Mouse (Mus musculus): ENCODE measurements around the gene Gm45717. TPM values are rescaled to one million over a fixed set of nuclear protein-coding genes. Genes with fewer than 3 reads are reported as not detected.

The Gm45717 gene
- polyA plus RNA-seq (2014; fragmentation: Illumina TruSeq; extraction: RNeasy Lipid Tissue Mini Kit (QIAGEN cat#74804); ENCODE audit: low read depth, low replicate concordance), result not detected

GRCm38 (mm10) chr7:140955758-140956555 is at the start of gene Gm45717, which contains the start of gene Ifitm2:
TSS of gene Gm45717 (minus strand) at chr7:140955937.
TSS of gene Ifitm2 (minus strand) at chr7:140955987.

GRCm38 (mm10) chr7:140966921-140967320 is 11.2 kb upstream of the Gm45717 start, which contains the start of gene Ifitm1:
TSS of gene Ifitm1 (plus strand) at chr7:140967221.

GRCm38 (mm10) chr7:140949824-140950530 is 5.8 kb downstream of the Gm45717 start, which contains the start of gene Ifitm5:
TSS of gene Ifitm5 (minus strand) at chr7:140950291.

GRCm38 (mm10) chr7:140941222-140942051 is 14.3 kb downstream of the Gm45717 start, which contains the start of gene Pgghg:
TSS of gene Pgghg (plus strand) at chr7:140941391.

GRCm38 (mm10) chr7:140920418-140921029 is 35.2 kb downstream of the Gm45717 start, which contains the start of gene Nlrp6:
TSS of gene Nlrp6 (plus strand) at chr7:140920902.

GRCm38 (mm10) chr7:140900220-140900619 is 55.5 kb downstream of the Gm45717 start, which contains the start of gene Cox8b:
TSS of gene Cox8b (minus strand) at chr7:140900446.

Other genes with a start within 250 kb of the Gm45717 start
- gene Cyp2e1, start 192.2 kb downstream of the Gm45717 start, polyA plus RNA-seq (2014; fragmentation: Illumina TruSeq; extraction: RNeasy Lipid Tissue Mini Kit (QIAGEN cat#74804); ENCODE audit: low read depth, low replicate concordance), result 1.8 TPM
- gene Syce1, start 168.1 kb downstream of the Gm45717 start, polyA plus RNA-seq (2014; fragmentation: Illumina TruSeq; extraction: RNeasy Lipid Tissue Mini Kit (QIAGEN cat#74804); ENCODE audit: low read depth, low replicate concordance), result 395 TPM
- 5.9 TPM for gene Zfp941, start 133.8 kb downstream of the Gm45717 start, polyA plus RNA-seq (2014; fragmentation: Illumina TruSeq; extraction: RNeasy Lipid Tissue Mini Kit (QIAGEN cat#74804); ENCODE audit: low read depth, low replicate concordance)
- gene Urah, start 120.9 kb downstream of the Gm45717 start, polyA plus RNA-seq (2014; fragmentation: Illumina TruSeq; extraction: RNeasy Lipid Tissue Mini Kit (QIAGEN cat#74804); ENCODE audit: low read depth, low replicate concordance), result not detected
- gene Scgb1c1, start 110.4 kb downstream of the Gm45717 start, polyA plus RNA-seq (2014; fragmentation: Illumina TruSeq; extraction: RNeasy Lipid Tissue Mini Kit (QIAGEN cat#74804); ENCODE audit: low read depth, low replicate concordance), result not detected
- gene Odf3, start 108.1 kb downstream of the Gm45717 start, polyA plus RNA-seq (2014; fragmentation: Illumina TruSeq; extraction: RNeasy Lipid Tissue Mini Kit (QIAGEN cat#74804); ENCODE audit: low read depth, low replicate concordance), result 8.1 TPM
- gene Gm45785, start 99.6 kb downstream of the Gm45717 start, polyA plus RNA-seq (2014; fragmentation: Illumina TruSeq; extraction: RNeasy Lipid Tissue Mini Kit (QIAGEN cat#74804); ENCODE audit: low read depth, low replicate concordance), result not detected
- gene Ric8a, start 99.0 kb downstream of the Gm45717 start, polyA plus RNA-seq (2014; fragmentation: Illumina TruSeq; extraction: RNeasy Lipid Tissue Mini Kit (QIAGEN cat#74804); ENCODE audit: low read depth, low replicate concordance), result 2.5 TPM
- 4.3 TPM for gene Bet1l, start 98.4 kb downstream of the Gm45717 start, polyA plus RNA-seq (2014; fragmentation: Illumina TruSeq; extraction: RNeasy Lipid Tissue Mini Kit (QIAGEN cat#74804); ENCODE audit: low read depth, low replicate concordance)
- gene Psmd13, start 74.0 kb downstream of the Gm45717 start, polyA plus RNA-seq (2014; fragmentation: Illumina TruSeq; extraction: RNeasy Lipid Tissue Mini Kit (QIAGEN cat#74804); ENCODE audit: low read depth, low replicate concordance), result 142 TPM
- gene Sirt3, start 73.6 kb downstream of the Gm45717 start, polyA plus RNA-seq (2014; fragmentation: Illumina TruSeq; extraction: RNeasy Lipid Tissue Mini Kit (QIAGEN cat#74804); ENCODE audit: low read depth, low replicate concordance), result 9.5 TPM
- not detected for gene Cox8b, start 55.5 kb downstream of the Gm45717 start, polyA plus RNA-seq (2014; fragmentation: Illumina TruSeq; extraction: RNeasy Lipid Tissue Mini Kit (QIAGEN cat#74804); ENCODE audit: low read depth, low replicate concordance)
- not detected for gene Nlrp6, start 35.0 kb downstream of the Gm45717 start, polyA plus RNA-seq (2014; fragmentation: Illumina TruSeq; extraction: RNeasy Lipid Tissue Mini Kit (QIAGEN cat#74804); ENCODE audit: low read depth, low replicate concordance)
- gene Pgghg, start 14.5 kb downstream of the Gm45717 start, polyA plus RNA-seq (2014; fragmentation: Illumina TruSeq; extraction: RNeasy Lipid Tissue Mini Kit (QIAGEN cat#74804); ENCODE audit: low read depth, low replicate concordance), result 0.11 TPM
- gene Ifitm5, start 5.6 kb downstream of the Gm45717 start, polyA plus RNA-seq (2014; fragmentation: Illumina TruSeq; extraction: RNeasy Lipid Tissue Mini Kit (QIAGEN cat#74804); ENCODE audit: low read depth, low replicate concordance), result not detected
- gene Ifitm2, start 50 bp upstream of the Gm45717 start, polyA plus RNA-seq (2014; fragmentation: Illumina TruSeq; extraction: RNeasy Lipid Tissue Mini Kit (QIAGEN cat#74804); ENCODE audit: low read depth, low replicate concordance), result 4.3 TPM
- not detected for gene Ifitm1, start 11.3 kb upstream of the Gm45717 start, polyA plus RNA-seq (2014; fragmentation: Illumina TruSeq; extraction: RNeasy Lipid Tissue Mini Kit (QIAGEN cat#74804); ENCODE audit: low read depth, low replicate concordance)
- gene Ifitm3, start 54.8 kb upstream of the Gm45717 start, polyA plus RNA-seq (2014; fragmentation: Illumina TruSeq; extraction: RNeasy Lipid Tissue Mini Kit (QIAGEN cat#74804); ENCODE audit: low read depth, low replicate concordance), result 1.7 TPM
- gene Ifitm6, start 62.0 kb upstream of the Gm45717 start, polyA plus RNA-seq (2014; fragmentation: Illumina TruSeq; extraction: RNeasy Lipid Tissue Mini Kit (QIAGEN cat#74804); ENCODE audit: low read depth, low replicate concordance), result not detected
- gene Gm17387, start 73.2 kb upstream of the Gm45717 start, polyA plus RNA-seq (2014; fragmentation: Illumina TruSeq; extraction: RNeasy Lipid Tissue Mini Kit (QIAGEN cat#74804); ENCODE audit: low read depth, low replicate concordance), result not detected
- gene B4galnt4, start 105.2 kb upstream of the Gm45717 start, polyA plus RNA-seq (2014; fragmentation: Illumina TruSeq; extraction: RNeasy Lipid Tissue Mini Kit (QIAGEN cat#74804); ENCODE audit: low read depth, low replicate concordance), result 1.2 TPM
- not detected for gene Pkp3, start 122.3 kb upstream of the Gm45717 start, polyA plus RNA-seq (2014; fragmentation: Illumina TruSeq; extraction: RNeasy Lipid Tissue Mini Kit (QIAGEN cat#74804); ENCODE audit: low read depth, low replicate concordance)
- not detected for gene Sigirr, start 144.6 kb upstream of the Gm45717 start, polyA plus RNA-seq (2014; fragmentation: Illumina TruSeq; extraction: RNeasy Lipid Tissue Mini Kit (QIAGEN cat#74804); ENCODE audit: low read depth, low replicate concordance)
- gene Ano9, start 161.9 kb upstream of the Gm45717 start, polyA plus RNA-seq (2014; fragmentation: Illumina TruSeq; extraction: RNeasy Lipid Tissue Mini Kit (QIAGEN cat#74804); ENCODE audit: low read depth, low replicate concordance), result 0.18 TPM
- gene Ptdss2, start 166.4 kb upstream of the Gm45717 start, polyA plus RNA-seq (2014; fragmentation: Illumina TruSeq; extraction: RNeasy Lipid Tissue Mini Kit (QIAGEN cat#74804); ENCODE audit: low read depth, low replicate concordance), result 179 TPM
- 0.41 TPM for gene Rnh1, start 216.9 kb upstream of the Gm45717 start, polyA plus RNA-seq (2014; fragmentation: Illumina TruSeq; extraction: RNeasy Lipid Tissue Mini Kit (QIAGEN cat#74804); ENCODE audit: low read depth, low replicate concordance)
- 6.3 TPM for gene Hras, start 238.1 kb upstream of the Gm45717 start, polyA plus RNA-seq (2014; fragmentation: Illumina TruSeq; extraction: RNeasy Lipid Tissue Mini Kit (QIAGEN cat#74804); ENCODE audit: low read depth, low replicate concordance)
- gene Lrrc56, start 238.2 kb upstream of the Gm45717 start, polyA plus RNA-seq (2014; fragmentation: Illumina TruSeq; extraction: RNeasy Lipid Tissue Mini Kit (QIAGEN cat#74804); ENCODE audit: low read depth, low replicate concordance), result 9.5 TPM

Measured in testis, adult 10 weeks (tissue).